Mouse (Mus musculus): Measurements from ENCODE around the gene Pla2g15. TPM values are rescaled to one million over a fixed set of nuclear protein-coding genes. Genes with fewer than 3 reads are reported as not detected.

Gene Pla2g15
- polyA plus RNA-seq, 1 experiment = 2.6 TPM

GRCm38 (mm10) chr8:106112514-106112913, 37.7 kb upstream of the Pla2g15 start:
- H3K4me3 ChIP-seq (ENCODE audit: low read depth, low read length) = no peak overlapping the region
- no peak for TF ChIP-seq POLR2A (IDR thresholded peaks at IDR 0.05; ENCODE audit: low read depth, low read length)
- TF ChIP-seq CTCF (IDR thresholded peaks at IDR 0.05; ENCODE audit: extremely low read depth, insufficient read length, insufficient replicate concordance, low read depth, low read length) = no peak
- H3K27ac ChIP-seq (ENCODE audit: insufficient read depth, low read depth, low read length) = no peak overlapping the region
- 93% methylated on average over 1 of the region's 1 CpGs for WGBS
- H3K36me3 ChIP-seq (ENCODE audit: control insufficient read depth, insufficient read depth, low read length) = peaks cover 48% of the 10 kb centered on the region
- H3K4me1 ChIP-seq (ENCODE audit: control insufficient read depth, insufficient read depth, insufficient read length, low read length) = no peaks in the 10 kb centered on the region
- no peaks in the 10 kb centered on the region for H3K27me3 ChIP-seq (ENCODE audit: control insufficient read depth, insufficient read depth, low read length)

- H3K4me1 ChIP-seq (ENCODE audit: control insufficient read depth, insufficient read depth, insufficient read length, low read length) = no peaks in the 10 kb centered on the region
- H3K4me3 ChIP-seq (ENCODE audit: low read depth, low read length) = no peak overlapping the region
- H3K27me3 ChIP-seq (ENCODE audit: control insufficient read depth, insufficient read depth, low read length) = no peaks in the 10 kb centered on the region
- TF ChIP-seq POLR2A (IDR thresholded peaks at IDR 0.05; ENCODE audit: low read depth, low read length) = no peak
- TF ChIP-seq CTCF (IDR thresholded peaks at IDR 0.05; ENCODE audit: extremely low read depth, insufficient read length, insufficient replicate concordance, low read depth, low read length) = 0 out of 2 replicates have a peak, but pooled peaks have one; percentile 14
- H3K27ac ChIP-seq (ENCODE audit: insufficient read depth, low read depth, low read length) = no peak overlapping the region
- peaks cover 41% of the 10 kb centered on the region for H3K36me3 ChIP-seq (ENCODE audit: control insufficient read depth, insufficient read depth, low read length)
- WGBS = 98% methylated on average over 3 of the region's 3 CpGs
Observed at GRCm38 (mm10) chr8:106115897-106116296, 34.3 kb upstream of the Pla2g15 start.

GRCm38 (mm10) chr8:106123443-106123842, 26.8 kb upstream of the Pla2g15 start:
- H3K4me3 ChIP-seq (ENCODE audit: low read depth, low read length) = no peak overlapping the region
- no peaks in the 10 kb centered on the region for H3K4me1 ChIP-seq (ENCODE audit: control insufficient read depth, insufficient read depth, insufficient read length, low read length)
- H3K27me3 ChIP-seq (ENCODE audit: control insufficient read depth, insufficient read depth, low read length) = no peaks in the 10 kb centered on the region
- TF ChIP-seq CTCF (IDR thresholded peaks at IDR 0.05; ENCODE audit: extremely low read depth, insufficient read length, insufficient replicate concordance, low read depth, low read length) (no peak), POLR2A (IDR thresholded peaks at IDR 0.05; ENCODE audit: low read depth, low read length) (no peak)
- peaks cover 27% of the 10 kb centered on the region for H3K36me3 ChIP-seq (ENCODE audit: control insufficient read depth, insufficient read depth, low read length)
- H3K27ac ChIP-seq (ENCODE audit: insufficient read depth, low read depth, low read length) = no peak overlapping the region
- 77% methylated on average over 3 of the region's 3 CpGs for WGBS

GRCm38 (mm10) chr8:106126055-106126454, 24.1 kb upstream of the Pla2g15 start:
- 100% methylated on average over 1 of the region's 1 CpGs for WGBS
- no peaks in the 10 kb centered on the region for H3K4me1 ChIP-seq (ENCODE audit: control insufficient read depth, insufficient read depth, insufficient read length, low read length)
- H3K36me3 ChIP-seq (ENCODE audit: control insufficient read depth, insufficient read depth, low read length) = peaks cover 37% of the 10 kb centered on the region
- TF ChIP-seq POLR2A (IDR thresholded peaks at IDR 0.05; ENCODE audit: low read depth, low read length) (no peak), CTCF (IDR thresholded peaks at IDR 0.05; ENCODE audit: extremely low read depth, insufficient read length, insufficient replicate concordance, low read depth, low read length) (no peak)
- no peaks in the 10 kb centered on the region for H3K27me3 ChIP-seq (ENCODE audit: control insufficient read depth, insufficient read depth, low read length)
- no peak overlapping the region for H3K27ac ChIP-seq (ENCODE audit: insufficient read depth, low read depth, low read length)
- H3K4me3 ChIP-seq (ENCODE audit: low read depth, low read length) = no peak overlapping the region

- Histone ChIP-seq H3K36me3 (ENCODE audit: control insufficient read depth, insufficient read depth, low read length) (peaks cover 43% of the 10 kb centered on the region), H3K27ac (ENCODE audit: insufficient read depth, low read depth, low read length) (no peak overlapping the region), H3K4me3 (ENCODE audit: low read depth, low read length) (no peak overlapping the region), H3K27me3 (ENCODE audit: control insufficient read depth, insufficient read depth, low read length) (no peaks in the 10 kb centered on the region), H3K4me1 (ENCODE audit: control insufficient read depth, insufficient read depth, insufficient read length, low read length) (no peaks in the 10 kb centered on the region)
- 66% methylated on average over 3 of the region's 3 CpGs for WGBS
- no peak for TF ChIP-seq POLR2A (IDR thresholded peaks at IDR 0.05; ENCODE audit: low read depth, low read length)
- TF ChIP-seq CTCF (IDR thresholded peaks at IDR 0.05; ENCODE audit: extremely low read depth, insufficient read length, insufficient replicate concordance, low read depth, low read length) = no peak
Observed at GRCm38 (mm10) chr8:106127054-106127453, 23.1 kb upstream of the Pla2g15 start.

- no peak overlapping the region for H3K27ac ChIP-seq (ENCODE audit: insufficient read depth, low read depth, low read length)
- WGBS = 89% methylated on average over 10 of the region's 10 CpGs
- H3K4me1 ChIP-seq (ENCODE audit: control insufficient read depth, insufficient read depth, insufficient read length, low read length) = no peaks in the 10 kb centered on the region
- peaks cover 50% of the 10 kb centered on the region for H3K36me3 ChIP-seq (ENCODE audit: control insufficient read depth, insufficient read depth, low read length)
- no peak overlapping the region for H3K4me3 ChIP-seq (ENCODE audit: low read depth, low read length)
- H3K27me3 ChIP-seq (ENCODE audit: control insufficient read depth, insufficient read depth, low read length) = no peaks in the 10 kb centered on the region
- TF ChIP-seq POLR2A (IDR thresholded peaks at IDR 0.05; ENCODE audit: low read depth, low read length) (no peak), CTCF (IDR thresholded peaks at IDR 0.05; ENCODE audit: extremely low read depth, insufficient read length, insufficient replicate concordance, low read depth, low read length) (no peak)
Observed at GRCm38 (mm10) chr8:106127882-106128410, 22.3 kb upstream of the Pla2g15 start.

- H3K4me1 ChIP-seq (ENCODE audit: control insufficient read depth, insufficient read depth, insufficient read length, low read length) = peaks cover 6% of the 10 kb centered on the region
- H3K36me3 ChIP-seq (ENCODE audit: control insufficient read depth, insufficient read depth, low read length) = peaks cover 53% of the 10 kb centered on the region
- no peak overlapping the region for H3K27ac ChIP-seq (ENCODE audit: insufficient read depth, low read depth, low read length)
- no peaks in the 10 kb centered on the region for H3K27me3 ChIP-seq (ENCODE audit: control insufficient read depth, insufficient read depth, low read length)
- TF ChIP-seq POLR2A (IDR thresholded peaks at IDR 0.05; ENCODE audit: low read depth, low read length) (no peak), CTCF (IDR thresholded peaks at IDR 0.05; ENCODE audit: extremely low read depth, insufficient read length, insufficient replicate concordance, low read depth, low read length) (no peak)
- H3K4me3 ChIP-seq (ENCODE audit: low read depth, low read length) = no peak overlapping the region
Observed at GRCm38 (mm10) chr8:106129232-106129930, 20.8 kb upstream of the Pla2g15 start.
